Mouse (Mus musculus) induced T-regulatory cell, adult 2 months (primary cell): Measurements from ENCODE around the gene Gm37240.

ENCODE experiments used
- DNase-seq: peaks from one replicate; pipeline ENCODE4 v3.0.0-alpha.2; 2012; ENCODE audit warnings: low read depth

Gm37240 gene

GRCm38 (mm10) chr3:84889648-84890047 is 997.7 kb downstream of the Gm37240 start:
- peak; percentile 40 for DNase-seq

- DNase-seq, result no peak
Observed at GRCm38 (mm10) chr3:84883817-84884483, 1003.4 kb downstream of the Gm37240 start.

DNA sequence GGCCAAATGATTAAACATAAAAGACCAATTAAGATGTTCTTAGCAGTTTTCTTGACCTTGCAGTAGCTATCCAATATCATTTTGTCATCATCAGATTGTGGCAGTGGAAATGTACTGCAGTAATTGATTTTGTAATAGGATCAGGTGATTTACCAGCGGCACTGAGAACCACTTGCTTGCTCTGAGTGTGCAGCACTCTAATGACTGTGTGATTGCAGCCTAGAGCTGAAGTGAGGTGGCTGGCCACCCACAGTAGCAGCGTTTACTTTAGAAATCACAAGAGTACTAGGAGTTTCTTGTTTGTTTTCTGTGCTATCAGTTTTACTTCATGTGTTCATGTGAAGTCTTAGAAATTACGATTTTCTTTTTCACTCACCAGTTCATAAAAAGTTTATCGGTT is 1011.1 kb downstream of the Gm37240 start:
- DNase-seq, result no peak

GRCm38 (mm10) chr3:84875306-84875705 is 1012.0 kb downstream of the Gm37240 start:
- no peak for DNase-seq

- no peak for DNase-seq
Observed at GRCm38 (mm10) chr3:84870126-84870525, 1017.2 kb downstream of the Gm37240 start.

GRCm38 (mm10) chr3:84867991-84868390 is 1019.3 kb downstream of the Gm37240 start:
- no peak for DNase-seq

GRCm38 (mm10) chr3:84867434-84867975 is 1019.8 kb downstream of the Gm37240 start:
- no peak for DNase-seq

- no peak for DNase-seq
Observed at GRCm38 (mm10) chr3:84866866-84867265, 1020.5 kb downstream of the Gm37240 start.

DNA sequence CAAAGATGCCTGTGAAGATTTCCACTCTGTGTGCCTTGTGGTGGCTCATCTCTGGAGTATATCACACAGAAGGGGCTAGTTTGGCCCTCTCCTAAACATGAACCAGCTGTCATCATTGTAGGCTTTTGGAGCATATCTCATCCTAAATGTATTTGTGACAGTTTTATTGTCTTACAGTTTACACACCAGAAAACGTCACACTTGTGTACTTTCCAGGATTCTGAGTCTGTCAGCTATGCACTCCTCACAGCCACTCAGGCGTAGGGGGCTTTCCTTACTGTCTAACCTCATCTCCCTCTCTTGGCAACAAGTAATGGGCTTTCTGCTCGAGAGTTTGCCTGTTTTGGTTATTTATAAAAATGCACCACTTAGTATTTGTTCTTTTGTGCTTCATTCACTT is 1021.6 kb downstream of the Gm37240 start:
- DNase-seq, result no peak

GRCm38 (mm10) chr3:84861817-84862216 is 1025.5 kb downstream of the Gm37240 start:
- peak; percentile 33 for DNase-seq

DNA sequence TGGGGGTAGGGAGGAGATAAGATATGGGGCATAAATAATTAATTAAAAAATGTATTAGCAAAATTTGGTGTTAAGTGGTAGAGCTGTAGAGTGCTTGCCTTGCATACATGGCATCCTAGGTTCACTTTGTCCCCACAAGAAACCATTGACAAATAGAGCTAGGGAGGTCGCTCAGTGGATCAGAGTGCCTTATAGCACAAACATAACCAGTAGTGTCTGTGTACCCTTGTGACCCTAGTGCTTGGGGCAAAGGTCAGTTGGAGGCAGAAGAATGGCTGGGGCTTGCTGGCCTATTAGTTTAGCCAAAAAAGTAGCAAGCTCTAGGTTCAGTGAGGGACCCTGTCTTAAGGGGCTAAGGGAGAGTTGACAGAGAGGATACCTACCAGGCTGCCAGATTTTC is 1026.6 kb downstream of the Gm37240 start:
- no peak for DNase-seq

DNA sequence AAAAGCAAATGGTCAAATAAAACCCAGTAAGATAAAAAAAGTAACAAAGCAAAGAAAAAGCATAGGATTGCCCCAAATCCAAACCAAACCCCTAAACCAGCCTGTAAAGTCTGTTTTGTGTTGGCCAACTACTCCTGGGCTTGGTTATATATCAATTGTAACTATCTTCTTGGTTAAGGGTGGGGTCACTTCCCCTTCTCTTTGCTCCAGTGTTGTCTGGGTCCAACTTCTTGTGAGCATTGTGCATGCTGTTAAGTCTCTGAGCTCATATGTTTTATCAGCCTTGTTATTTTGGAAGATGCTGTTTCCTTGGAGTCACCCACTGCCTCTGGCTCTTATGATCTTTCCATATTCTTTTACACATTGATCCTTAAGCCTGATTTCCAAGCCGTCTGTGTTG is 1032.9 kb downstream of the Gm37240 start:
- DNase-seq, result no peak

DNA sequence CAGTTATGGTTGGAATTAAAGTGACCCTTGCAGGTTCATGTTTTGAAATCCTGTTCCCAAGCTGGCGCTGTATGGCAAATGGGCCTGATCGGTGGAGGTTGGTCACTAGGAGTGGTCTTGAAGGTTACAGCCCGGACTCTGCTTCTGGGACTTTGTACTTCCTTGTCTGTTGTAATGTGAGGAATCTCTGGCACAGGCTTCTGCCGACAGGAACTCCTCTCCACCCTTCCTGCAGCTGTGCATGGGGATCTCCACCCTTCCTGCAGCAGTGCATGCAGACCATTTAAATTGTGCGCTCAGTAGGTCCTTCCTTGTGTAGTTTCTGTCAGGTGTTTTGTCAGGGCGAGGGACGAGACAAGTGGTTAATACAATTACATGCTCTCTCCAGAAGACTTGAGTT is 1034.4 kb downstream of the Gm37240 start:
- DNase-seq, result no peak

DNA sequence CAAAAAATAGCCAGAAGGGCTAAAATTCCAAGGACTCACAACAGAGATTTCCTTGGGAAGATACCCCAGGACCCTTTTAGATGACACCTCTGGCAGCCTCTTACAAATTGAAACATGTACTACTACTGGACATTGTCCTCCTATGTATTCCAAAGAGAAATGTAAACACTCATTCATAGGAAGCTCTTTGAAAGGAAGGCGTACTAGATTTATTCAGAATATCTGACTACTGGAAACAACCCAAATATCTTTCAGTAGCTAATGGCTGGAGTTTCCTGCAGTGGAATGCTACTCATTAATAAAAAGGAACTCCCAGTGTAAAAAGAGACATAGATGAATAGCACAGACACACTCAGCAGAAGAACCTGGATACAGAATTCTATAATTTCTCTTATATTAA is 1035.5 kb downstream of the Gm37240 start:
- no peak for DNase-seq

GRCm38 (mm10) chr3:84850418-84850817 is 1036.9 kb downstream of the Gm37240 start:
- DNase-seq, result no peak

DNA sequence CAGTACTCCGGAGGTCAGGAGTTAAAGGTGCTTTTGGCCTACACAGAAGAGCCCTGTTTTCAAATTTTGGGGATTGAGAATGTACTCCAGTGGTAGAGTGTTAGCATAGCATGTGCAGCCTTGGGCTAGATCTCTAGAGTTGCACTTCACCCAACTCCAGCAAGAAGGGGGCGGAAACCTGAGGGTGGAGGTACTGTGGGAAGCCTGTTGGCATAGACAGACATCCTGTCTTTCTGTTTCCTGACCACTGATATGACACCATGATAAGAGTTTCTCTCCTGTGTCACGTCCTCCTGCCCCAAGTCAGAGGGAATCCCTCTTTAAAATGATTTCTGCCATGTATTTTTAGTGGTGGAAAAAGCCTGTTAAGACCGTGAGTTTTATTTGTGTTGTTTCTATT is 1038.5 kb downstream of the Gm37240 start:
- peak; percentile 76 for DNase-seq

GRCm38 (mm10) chr3:84843594-84843993 is 1043.7 kb downstream of the Gm37240 start:
- peak; percentile 84 for DNase-seq

GRCm38 (mm10) chr3:84842793-84843192 is 1044.5 kb downstream of the Gm37240 start:
- DNase-seq, result no peak

DNA sequence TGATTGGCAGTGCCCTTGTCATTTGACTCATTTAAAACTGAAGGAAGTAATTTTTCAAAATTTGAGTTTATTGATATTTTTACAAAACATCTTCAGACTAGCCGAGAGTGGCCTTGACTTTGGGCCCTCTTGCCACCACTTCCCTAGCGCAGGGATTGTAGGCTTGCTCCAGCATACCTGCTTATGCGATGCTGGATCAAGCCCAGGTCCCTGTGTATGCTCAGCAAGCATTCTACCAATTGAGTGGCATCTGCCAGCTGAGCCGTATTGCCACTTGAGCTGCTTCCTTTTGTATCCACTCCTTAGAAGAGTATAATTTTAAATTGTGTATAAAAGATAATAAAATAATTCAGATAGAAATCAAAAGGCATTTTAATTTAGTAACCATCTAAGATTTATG is 1046.0 kb downstream of the Gm37240 start:
- no peak for DNase-seq

DNA sequence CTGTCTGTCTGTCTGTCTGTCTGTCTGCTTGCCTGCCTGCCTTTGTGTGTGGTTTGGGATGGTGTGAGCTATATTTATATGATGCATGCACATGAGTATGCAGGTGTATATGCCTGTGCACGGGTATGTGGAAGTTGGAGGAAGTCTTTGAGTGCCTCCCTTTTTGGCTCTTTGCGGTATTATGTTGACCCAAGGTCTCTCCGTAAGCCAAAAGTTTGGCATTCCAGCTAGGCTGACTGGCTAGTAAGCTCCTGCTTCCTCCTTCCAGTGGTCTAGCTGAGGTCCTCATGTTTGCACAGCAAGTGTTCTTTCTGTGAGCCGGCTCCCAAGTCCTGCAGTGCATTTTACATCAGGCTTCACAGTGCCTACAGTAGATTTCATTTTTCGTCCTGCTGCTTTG is 1047.8 kb downstream of the Gm37240 start:
- DNase-seq, result no peak

GRCm38 (mm10) chr3:84837984-84838383 is 1049.3 kb downstream of the Gm37240 start:
- DNase-seq, result no peak

- DNase-seq, result no peak
Observed at GRCm38 (mm10) chr3:84836029-84836428, 1051.3 kb downstream of the Gm37240 start.

DNA sequence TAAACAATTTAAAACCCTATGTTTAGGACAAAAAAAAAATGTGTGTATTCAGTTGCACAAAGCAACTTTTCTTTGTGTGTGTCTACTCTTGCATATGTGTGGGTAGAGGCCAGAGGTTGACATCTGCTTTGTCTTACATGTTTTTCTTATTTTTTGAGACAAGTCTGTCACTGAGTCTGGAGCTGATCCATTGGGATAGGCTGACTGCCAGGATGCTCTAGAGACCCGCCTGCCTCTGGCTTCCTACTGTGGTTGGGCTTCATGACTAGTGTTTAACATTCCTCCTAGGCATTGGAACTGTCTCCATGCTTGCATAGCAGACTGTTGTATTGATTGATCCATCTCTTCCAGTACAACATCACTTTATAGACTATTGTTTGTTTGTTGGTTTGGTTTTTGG is 1058.0 kb downstream of the Gm37240 start:
- no peak for DNase-seq

- DNase-seq, result peak; percentile 70
Observed at GRCm38 (mm10) chr3:84827617-84828016, 1059.7 kb downstream of the Gm37240 start.
